Mouse (Mus musculus) T-helper 17 cell (primary cell): ENCODE data around the gene 4921504E06Rik.

Experiments used
- in situ Hi-C, 2 experiments: fragments of 300-600 bp; cut with MboI, MseI; formaldehyde crosslinking; loops; 1 replicate in 1 of 2; 2 replicates in 1 of 2; pipeline ENCODE4 v1.15.1; 2025; ENCODE audit warnings: high pct_unique_total_duplicates in 2 of 2

4921504E06Rik gene

DNA sequence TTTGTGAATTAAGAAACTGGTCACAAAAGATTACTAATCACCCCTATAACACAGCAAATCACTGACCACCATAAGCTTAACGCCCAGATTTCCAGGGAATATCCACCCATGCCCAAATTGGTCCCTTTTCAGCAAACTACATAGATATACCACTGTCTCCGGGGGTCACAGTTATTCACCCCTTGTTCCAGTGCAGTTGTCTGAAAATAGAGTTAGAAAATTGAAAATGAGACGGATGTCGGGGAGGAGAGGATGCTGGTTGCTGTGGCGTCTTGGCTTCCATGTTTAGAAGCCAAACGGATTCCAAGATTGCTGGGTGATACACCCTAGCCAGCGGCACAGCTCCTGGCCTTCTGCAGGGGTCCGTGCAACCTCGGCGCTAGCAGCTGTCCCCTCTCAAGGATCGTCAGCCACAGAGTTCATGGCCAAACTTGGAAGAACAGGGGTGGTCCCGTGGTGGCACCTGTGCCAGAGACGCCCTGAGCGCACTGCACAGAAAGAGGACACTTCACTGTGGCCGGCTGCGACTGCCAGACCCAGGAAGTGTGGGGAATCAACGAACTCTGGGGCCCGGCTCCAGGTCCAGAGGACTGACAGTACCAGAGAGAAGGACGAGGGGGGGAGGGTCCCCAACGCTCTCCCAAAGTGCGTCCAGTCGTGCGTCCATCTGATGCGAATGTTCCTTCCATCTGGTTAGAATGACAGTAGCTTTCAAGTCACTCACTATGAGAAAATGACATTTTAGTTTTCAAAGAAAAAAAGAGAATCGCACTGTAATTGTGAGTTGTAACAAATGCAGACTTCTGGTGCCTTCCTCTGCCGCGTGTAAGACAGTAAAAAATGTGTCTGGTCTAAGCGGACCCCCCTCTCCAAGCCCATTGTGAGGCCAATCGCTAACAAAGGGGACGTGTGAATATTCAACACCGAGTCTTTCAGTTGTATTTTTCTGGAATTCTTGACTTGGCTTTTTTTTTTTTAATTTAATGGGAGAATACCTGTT is 123.7 kb downstream of the 4921504E06Rik start:
- in situ Hi-C loops: loop anchor here in 1 of 2 experiments (25.0 kb wide), 1 partner anchor 1943 kb away; no protein-coding TSS in a partner anchor

DNA sequence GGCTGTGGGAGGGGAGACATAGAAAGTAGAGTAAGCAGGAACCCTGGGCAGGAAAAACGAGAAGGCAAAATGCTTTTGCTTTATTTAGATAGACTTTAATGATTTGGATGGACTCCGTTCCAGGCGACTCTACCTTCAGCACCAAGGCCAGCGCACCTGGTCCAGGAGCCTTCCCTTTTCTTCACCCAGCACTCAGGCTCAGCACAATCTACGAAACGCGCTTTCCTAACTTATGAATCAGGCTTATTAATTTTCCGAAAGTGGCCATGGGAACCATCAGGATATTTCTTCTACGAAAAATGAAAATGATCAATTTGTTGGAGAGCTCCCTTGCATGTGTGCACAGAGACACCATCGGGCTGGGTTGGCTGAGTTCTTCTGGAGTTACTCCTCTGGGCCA is 124.7 kb downstream of the 4921504E06Rik start:
- in situ Hi-C loops: loop anchor here in 1 of 2 experiments (25.0 kb wide), 1 partner anchor 1942 kb away; no protein-coding TSS in a partner anchor

DNA sequence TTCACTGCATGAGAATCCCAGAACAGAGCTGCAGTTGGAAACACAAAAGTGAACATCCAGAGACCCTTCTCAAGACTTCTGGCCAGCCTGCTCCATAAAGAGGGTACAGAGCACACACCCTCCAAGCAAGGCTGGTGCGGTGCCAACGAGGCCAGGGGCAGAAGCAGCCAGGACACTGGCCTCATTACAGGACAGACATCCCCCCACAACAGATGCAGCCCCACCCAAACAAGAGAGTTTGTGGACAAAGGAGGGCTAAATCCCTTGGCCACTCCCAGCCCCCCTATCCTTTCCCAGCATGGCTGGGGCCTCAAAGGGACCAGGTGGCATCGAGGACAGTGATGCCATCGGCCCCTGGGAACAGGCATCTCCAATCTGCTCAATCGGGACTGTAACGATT is 130.6 kb downstream of the 4921504E06Rik start:
- in situ Hi-C loops: loop anchor here (5.0 kb wide), 3 partner anchors 59 to 489 kb away; no protein-coding TSS in a partner anchor

DNA sequence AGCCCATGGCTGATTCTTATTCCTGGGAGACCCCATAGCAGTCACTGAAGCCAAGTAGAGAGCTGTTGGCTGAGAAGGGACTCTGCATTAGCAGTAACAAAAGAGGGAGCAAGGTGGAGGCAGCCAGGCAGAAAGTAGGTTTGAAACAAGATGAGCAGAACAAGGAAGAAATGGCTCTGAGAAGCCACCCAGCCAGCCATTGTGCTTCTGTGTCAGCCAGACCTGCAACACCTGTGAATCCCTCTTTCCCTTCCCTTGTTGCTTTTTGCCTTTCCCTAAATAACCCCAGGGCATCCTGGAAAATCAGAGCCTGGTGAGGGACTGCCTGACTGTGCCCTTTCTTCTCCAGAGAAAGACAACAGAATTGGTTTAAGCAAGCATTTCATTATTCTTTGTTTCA is 131.5 kb downstream of the 4921504E06Rik start:
- in situ Hi-C loops: loop anchor here (5.0 kb wide), 3 partner anchors 60 to 490 kb away; no protein-coding TSS in a partner anchor

DNA sequence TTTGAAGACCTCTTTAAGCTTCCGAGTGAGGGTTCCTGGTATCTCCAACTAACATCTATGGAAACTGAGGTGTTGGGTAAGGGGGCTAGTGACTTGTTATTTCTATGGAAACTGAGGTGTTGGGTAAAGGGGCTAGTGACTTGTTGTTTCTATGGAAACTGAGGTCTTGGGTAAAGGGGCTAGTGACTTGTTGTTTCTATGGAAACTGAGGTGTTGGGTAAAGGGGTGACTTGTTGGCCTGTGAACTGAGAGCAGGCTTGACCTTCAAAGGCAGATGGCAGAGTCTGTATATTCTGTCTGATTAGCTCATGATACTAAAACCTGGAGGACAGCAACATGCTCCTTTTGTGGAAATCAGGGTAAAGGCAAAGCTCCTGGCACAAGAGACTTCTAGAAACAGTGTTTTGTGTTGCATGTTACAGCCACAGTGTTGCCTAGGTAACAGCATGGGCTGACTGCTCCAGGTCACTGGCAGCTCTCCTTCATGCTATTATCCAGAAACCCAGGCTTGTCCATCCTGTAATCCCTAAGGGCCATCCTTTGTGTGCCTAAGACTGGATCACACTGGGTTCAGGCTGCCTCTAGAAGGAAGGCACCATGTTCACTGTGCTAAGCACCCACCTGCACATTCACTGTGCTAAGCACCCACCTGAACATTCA is 133.9 kb downstream of the 4921504E06Rik start:
- in situ Hi-C loops: loop anchor here (5.0 to 10.0 kb wide), 4 partner anchors 62 to 492 kb away; no protein-coding TSS in a partner anchor

DNA sequence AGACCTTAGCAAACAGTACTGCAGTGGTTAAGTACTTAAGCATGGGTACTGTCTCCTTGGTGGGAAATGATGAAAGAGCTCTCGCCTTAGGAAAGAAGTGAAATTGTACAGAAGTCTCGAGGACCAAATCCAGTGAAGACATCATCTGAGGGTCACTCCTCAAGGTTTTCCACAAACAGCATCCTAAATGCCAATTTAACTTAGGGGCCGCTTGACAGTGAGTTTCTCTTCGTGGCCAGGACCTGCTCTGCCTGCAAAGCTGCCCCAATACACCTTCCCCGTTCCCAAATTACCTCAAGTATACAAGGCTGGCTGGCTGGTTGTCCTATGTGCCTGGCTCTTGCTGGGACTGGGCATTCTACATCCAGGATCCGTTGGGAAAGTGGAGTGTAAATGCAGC is 137.6 kb downstream of the 4921504E06Rik start:
- in situ Hi-C loops: loop anchor here in 1 of 2 experiments (10.0 kb wide), 1 partner anchor 319 kb away; no protein-coding TSS in a partner anchor

DNA sequence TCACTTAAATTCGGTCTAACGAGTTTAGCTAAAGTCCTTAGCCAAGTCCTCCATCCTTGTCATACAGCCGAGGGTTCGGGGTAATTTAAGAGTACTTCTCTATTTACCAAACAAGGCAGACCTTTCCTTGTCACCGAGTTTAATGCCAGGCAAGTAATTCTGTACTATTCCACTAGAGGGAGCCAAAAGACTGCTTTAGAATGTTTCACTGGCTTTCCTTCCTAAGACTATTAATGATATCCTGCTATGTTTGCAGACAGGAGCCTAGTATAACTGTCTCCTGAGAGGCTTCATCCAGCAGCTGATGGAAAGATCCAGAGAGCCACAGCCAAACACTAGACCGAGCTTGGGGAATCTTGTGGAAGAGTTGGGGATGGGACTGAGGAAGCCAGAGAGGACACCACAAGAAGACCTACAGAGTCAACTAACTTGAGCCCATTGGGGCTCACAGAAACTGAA is 138.6 kb downstream of the 4921504E06Rik start:
- in situ Hi-C loops: loop anchor here in 1 of 2 experiments (10.0 kb wide), 1 partner anchor 320 kb away; no protein-coding TSS in a partner anchor

DNA sequence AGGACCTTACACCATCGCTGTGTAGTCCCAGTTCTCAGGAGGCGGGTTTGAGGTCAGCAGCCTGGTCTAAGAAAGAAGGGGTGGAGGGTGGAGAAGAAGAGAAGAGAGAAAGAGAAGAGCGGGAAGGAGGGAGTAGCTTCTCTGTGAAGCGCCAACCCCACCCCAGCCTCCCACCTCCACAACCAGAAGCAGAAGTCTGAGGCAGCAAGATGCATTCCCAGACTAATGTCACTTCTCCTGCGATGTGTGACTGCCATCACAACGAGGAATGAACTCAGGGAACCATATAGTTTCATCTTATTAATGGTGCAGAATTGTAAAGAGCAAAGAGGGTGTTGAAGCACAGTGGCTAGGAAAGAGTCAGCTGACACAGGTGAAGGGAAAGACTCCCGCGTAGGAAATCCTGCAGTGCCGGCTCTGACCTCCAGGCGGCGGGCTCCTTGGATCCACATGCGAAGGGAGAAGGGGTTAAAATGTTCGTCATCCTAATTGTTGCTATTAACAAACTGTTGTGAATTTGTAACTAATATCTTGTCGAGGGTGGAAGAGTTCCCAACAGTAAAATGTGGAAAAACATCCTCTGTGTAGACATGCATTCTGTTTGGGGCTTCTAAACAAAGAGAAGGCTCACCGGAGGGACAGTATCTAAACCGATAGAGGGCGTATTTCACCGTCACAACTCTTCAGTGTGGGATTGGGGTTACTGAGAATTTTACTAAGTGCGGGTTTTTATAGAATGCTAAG is 139.3 kb downstream of the 4921504E06Rik start:
- in situ Hi-C loops: loop anchor here in 1 of 2 experiments (10.0 kb wide), 1 partner anchor 320 kb away; no protein-coding TSS in a partner anchor
